Mouse (Mus musculus) forebrain, embryonic 11.5 days (tissue): Measurements from ENCODE around the gene Agap1. TPM values are rescaled to one million over a fixed set of nuclear protein-coding genes. Genes with fewer than 3 reads are reported as not detected.

Experiments used
- ATAC-seq: fragments of 200-750 bp; cut with Nextera tagmentation; replicated peaks from 2 replicates; pipeline ENCODE4 v1.8.0; 2017; ENCODE audit warnings: moderate TSS enrichment; ENCODE audit not compliant: low FRiP score
- DNase-seq: peaks from one replicate; pipeline ENCODE4 v3.0.0-alpha.2; 2017; ENCODE audit warnings: low spot score
- H3K27ac ChIP-seq: fragments of 300-500 bp; sonication (generic); 2 replicates; pipeline ENCODE4 v1.5.1; 2014; ENCODE audit warnings: low read depth, low read length
- H3K27me3 ChIP-seq: fragments of 300-500 bp; sonication (generic); 2 replicates; pipeline ENCODE4 v1.6.1; 2014; ENCODE audit warnings: mild to moderate bottlenecking, low read length, mixed read lengths; ENCODE audit not compliant: control insufficient read depth, insufficient read depth
- H3K36me3 ChIP-seq: fragments of 300-500 bp; sonication (generic); 2 replicates; pipeline ENCODE4 v1.6.1; 2014; ENCODE audit warnings: mild to moderate bottlenecking, low read length, moderate library complexity, mixed read lengths; ENCODE audit not compliant: control insufficient read depth, insufficient read depth
- H3K4me1 ChIP-seq: fragments of 300-500 bp; sonication (generic); replicated peaks from 2 replicates; pipeline ENCODE4 v1.6.1; 2014; ENCODE audit warnings: low read length, mixed read lengths; ENCODE audit not compliant: control insufficient read depth, insufficient read depth
- H3K4me2 ChIP-seq: fragments of 300-500 bp; sonication (generic); 2 replicates; pipeline ENCODE4 v1.6.1; 2014; ENCODE audit warnings: low read depth, mild to moderate bottlenecking, low read length, moderate library complexity, mixed read lengths; ENCODE audit not compliant: severe bottlenecking
- H3K4me3 ChIP-seq: fragments of 300-500 bp; sonication (generic); 2 replicates; pipeline ENCODE4 v1.5.1; 2014; ENCODE audit warnings: low read depth, low read length
- H3K9ac ChIP-seq: fragments of 300-500 bp; sonication (generic); 2 replicates; pipeline ENCODE4 v1.6.1; 2014; ENCODE audit warnings: low read length
- H3K9me3 ChIP-seq: fragments of 300-500 bp; sonication (generic); 2 replicates; pipeline ENCODE4 v1.6.1; 2016; ENCODE audit warnings: low read length, mixed read lengths; ENCODE audit not compliant: control insufficient read depth
- WGBS: fragments of 180-500 bp; shearing (Covaris S2); extraction: QIAGEN DNeasy Blood & Tissue Kit; methylation state at CpG from one replicate; pipeline ENCODE4 v1.1.7; 2014; 5-methylcytosine and 5-hydroxymethylcytosine counted together
- polyA plus RNA-seq: library from polyadenylated mRNA; unstranded; fragments of >200 nt; fragmentation: Nextera tagmentation; extraction: Ambion mirVana; gene quantifications from 2 replicates; pipeline ENCODE4 v1.2.1, GENCODE M21; 2014

Agap1 gene
- polyA plus RNA-seq, 1 experiment from 2014 or later: 36.1 TPM

GRCm38 (mm10) chr1:89424563-89424962, 30.0 kb upstream of the Agap1 start:
- 94% methylated on average over 6 of the region's 6 CpGs for WGBS
- H3K4me3 ChIP-seq: no peak overlapping the region
- H3K4me1 ChIP-seq: no peaks in the 10 kb centered on the region
- no peaks in the 10 kb centered on the region for H3K36me3 ChIP-seq
- ATAC-seq: no peak
- no peak overlapping the region for H3K9ac ChIP-seq
- H3K9me3 ChIP-seq: no peaks in the 10 kb centered on the region; the same call in 1 of the 2 replicates
- H3K27me3 ChIP-seq: no peaks in the 10 kb centered on the region
- no peak overlapping the region for H3K4me2 ChIP-seq
- no peak overlapping the region for H3K27ac ChIP-seq
- DNase-seq: no peak

GRCm38 (mm10) chr1:89426137-89426536, 28.5 kb upstream of the Agap1 start:
- no peak overlapping the region for H3K9ac ChIP-seq
- H3K27me3 ChIP-seq: no peaks in the 10 kb centered on the region
- no peak overlapping the region for H3K4me3 ChIP-seq
- H3K27ac ChIP-seq: no peak overlapping the region
- peaks cover 2% of the 10 kb centered on the region; the same call in 1 of the 2 replicates for H3K4me1 ChIP-seq
- H3K9me3 ChIP-seq: no peaks in the 10 kb centered on the region; the same call in 1 of the 2 replicates
- 84% methylated on average over 8 of the region's 8 CpGs for WGBS
- ATAC-seq: no peak
- H3K36me3 ChIP-seq: no peaks in the 10 kb centered on the region
- no peak overlapping the region for H3K4me2 ChIP-seq
- no peak for DNase-seq

- H3K4me2 ChIP-seq: no peak overlapping the region
- H3K9me3 ChIP-seq: no peaks in the 10 kb centered on the region; the same call in 1 of the 2 replicates
- no peak overlapping the region for H3K4me3 ChIP-seq
- no peak overlapping the region for H3K27ac ChIP-seq
- no peak overlapping the region for H3K9ac ChIP-seq
- no peak for DNase-seq
- no peaks in the 10 kb centered on the region for H3K36me3 ChIP-seq
- H3K27me3 ChIP-seq: no peaks in the 10 kb centered on the region
- no peak for ATAC-seq
- H3K4me1 ChIP-seq: peaks cover 2% of the 10 kb centered on the region; the same call in 1 of the 2 replicates
- 89% methylated on average over 5 of the region's 5 CpGs for WGBS
These were observed 25.9 kb upstream of the Agap1 start for GRCm38 (mm10) chr1:89428671-89429070.

- Histone ChIP-seq H3K4me1 (peaks cover 2% of the 10 kb centered on the region; the same call in 1 of the 2 replicates), H3K4me3 (no peak overlapping the region), H3K4me2 (no peak overlapping the region), H3K9me3 (no peaks in the 10 kb centered on the region; the same call in 1 of the 2 replicates), H3K36me3 (no peaks in the 10 kb centered on the region), H3K27me3 (no peaks in the 10 kb centered on the region), H3K27ac (no peak overlapping the region), H3K9ac (no peak overlapping the region)
- no peak for ATAC-seq
- 38% methylated on average over 11 of the region's 11 CpGs for WGBS
- DNase-seq: no peak
These were observed 24.5 kb upstream of the Agap1 start for GRCm38 (mm10) chr1:89429946-89430640.

- no peaks in the 10 kb centered on the region for H3K36me3 ChIP-seq
- 77% methylated on average over 6 of the region's 6 CpGs for WGBS
- H3K4me3 ChIP-seq: no peak overlapping the region
- H3K9ac ChIP-seq: no peak overlapping the region
- ATAC-seq (no peak), DNase-seq (no peak)
- H3K4me2 ChIP-seq: no peak overlapping the region
- no peaks in the 10 kb centered on the region for H3K27me3 ChIP-seq
- no peak overlapping the region for H3K27ac ChIP-seq
- peaks cover 5% of the 10 kb centered on the region; the same call in 1 of the 2 replicates for H3K4me1 ChIP-seq
- no peaks in the 10 kb centered on the region for H3K9me3 ChIP-seq
These were observed 15.3 kb upstream of the Agap1 start for GRCm38 (mm10) chr1:89439351-89439750.

GRCm38 (mm10) chr1:89441236-89441897, 13.2 kb upstream of the Agap1 start:
- ATAC-seq (no peak), DNase-seq (no peak)
- Histone ChIP-seq H3K27me3 (no peaks in the 10 kb centered on the region), H3K27ac (no peak overlapping the region), H3K4me1 (peaks cover 5% of the 10 kb centered on the region; the same call in 1 of the 2 replicates), H3K9ac (no peak overlapping the region), H3K4me2 (no peak overlapping the region), H3K4me3 (no peak overlapping the region), H3K36me3 (no peaks in the 10 kb centered on the region), H3K9me3 (no peaks in the 10 kb centered on the region)
- 23% methylated on average over 5 of the region's 5 CpGs for WGBS

- Histone ChIP-seq H3K27me3 (no peaks in the 10 kb centered on the region), H3K4me3 (no peak overlapping the region), H3K9ac (no peak overlapping the region), H3K4me1 (peaks cover 5% of the 10 kb centered on the region; the same call in 1 of the 2 replicates), H3K4me2 (no peak overlapping the region), H3K36me3 (no peaks in the 10 kb centered on the region), H3K27ac (no peak overlapping the region), H3K9me3 (no peaks in the 10 kb centered on the region)
- no peak for DNase-seq
- 73% methylated on average over 9 of the region's 9 CpGs for WGBS
- no peak for ATAC-seq
These were observed 11.1 kb upstream of the Agap1 start for GRCm38 (mm10) chr1:89443512-89443911.

GRCm38 (mm10) chr1:89444014-89444413, 10.6 kb upstream of the Agap1 start:
- no peak overlapping the region for H3K9ac ChIP-seq
- DNase-seq (no peak), ATAC-seq (no peak)
- H3K4me3 ChIP-seq: no peak overlapping the region
- WGBS: 76% methylated on average over 3 of the region's 3 CpGs
- H3K27ac ChIP-seq: no peak overlapping the region
- peaks cover 5% of the 10 kb centered on the region; the same call in 1 of the 2 replicates for H3K4me1 ChIP-seq
- H3K36me3 ChIP-seq: no peaks in the 10 kb centered on the region
- H3K4me2 ChIP-seq: no peak overlapping the region
- H3K9me3 ChIP-seq: no peaks in the 10 kb centered on the region
- no peaks in the 10 kb centered on the region for H3K27me3 ChIP-seq
